Mouse (Mus musculus) lung, adult 10 weeks (tissue): ENCODE data around the gene Srp68. TPM values are rescaled to one million over a fixed set of nuclear protein-coding genes. Genes with fewer than 3 reads are reported as not detected.

Source experiments
- polyA plus RNA-seq: library from polyadenylated mRNA; stranded (reverse); fragments of 350-450 nt; fragmentation: Illumina TruSeq; extraction: RNeasy Lipid Tissue Mini Kit (QIAGEN cat#74804); gene quantifications from one replicate; pipeline ENCODE4 v1.2.3, GENCODE M21; 2014; ENCODE audit warnings: low read depth, low replicate concordance; ENCODE audit not compliant: insufficient read depth

Gene Srp68
- polyA plus RNA-seq, result 30.4 TPM

DNA sequence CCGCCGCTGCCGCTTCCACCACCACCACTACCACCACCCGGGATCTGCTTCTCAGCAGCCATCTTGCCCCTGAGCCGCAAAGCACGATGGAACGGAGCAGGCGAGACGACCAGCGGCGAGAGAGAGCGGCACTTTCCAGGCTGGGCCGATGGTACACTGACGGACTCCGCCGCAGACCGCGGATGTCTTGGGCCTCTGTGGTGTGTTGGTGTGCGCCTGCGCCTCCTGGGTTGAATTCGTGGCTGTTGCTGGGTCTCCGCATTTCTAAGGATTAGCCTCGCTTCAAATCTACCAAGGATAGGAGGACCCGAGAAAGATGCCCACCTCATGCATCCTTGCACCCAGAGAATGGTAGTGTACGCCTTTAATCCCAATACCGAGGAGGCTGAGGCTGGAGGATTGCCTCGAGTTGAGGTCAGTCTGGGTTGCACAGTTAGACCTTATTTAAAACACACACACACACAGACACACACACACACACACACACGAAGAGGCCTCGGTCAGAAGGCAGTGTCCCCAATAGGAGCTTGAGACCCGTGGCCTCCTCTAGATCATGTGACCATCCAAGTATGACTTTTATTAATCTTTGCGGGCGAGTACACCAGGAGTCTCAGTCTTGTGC lies at the start of gene Srp68:
TSS of gene Srp68 (minus strand) at position 173 of the 622 bp plus-strand sequence.

DNA sequence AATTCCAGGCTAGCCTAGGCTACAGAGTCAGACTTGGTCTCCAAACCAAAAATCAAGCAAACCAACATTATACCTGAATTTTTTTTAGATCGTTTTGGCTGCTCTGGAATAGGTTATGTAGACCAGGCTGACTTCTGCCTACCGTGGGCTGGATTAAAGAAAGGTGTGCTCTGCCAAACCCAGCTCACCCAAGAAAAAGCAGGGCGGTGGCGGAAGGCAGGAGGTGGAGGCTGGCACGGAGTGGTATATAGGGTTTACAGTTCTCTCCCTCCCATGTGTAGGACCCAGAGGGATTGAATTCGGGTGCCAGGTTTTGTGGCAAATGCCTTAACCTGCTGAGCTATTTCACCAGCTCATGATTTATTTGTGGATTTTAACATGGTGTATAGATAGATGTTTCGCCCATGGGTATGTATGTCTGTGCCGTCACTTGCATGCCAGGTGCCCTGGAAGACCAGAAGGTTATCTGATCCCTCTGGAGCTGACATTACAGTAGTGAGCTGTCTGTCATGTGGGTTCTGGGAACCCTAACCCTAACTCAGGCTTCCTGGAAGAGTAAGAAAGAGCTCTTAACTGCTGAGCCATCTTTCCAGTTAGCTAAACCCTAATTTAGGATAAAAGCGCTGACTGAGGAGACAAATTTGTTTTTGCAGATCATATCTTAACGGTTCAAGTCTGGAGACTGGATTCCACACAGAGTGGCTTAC lies 33.2 kb upstream of the Srp68 start, which contains the start of gene Exoc7:
TSS of gene Exoc7 (minus strand) at position 215 of the 707 bp plus-strand sequence.

DNA sequence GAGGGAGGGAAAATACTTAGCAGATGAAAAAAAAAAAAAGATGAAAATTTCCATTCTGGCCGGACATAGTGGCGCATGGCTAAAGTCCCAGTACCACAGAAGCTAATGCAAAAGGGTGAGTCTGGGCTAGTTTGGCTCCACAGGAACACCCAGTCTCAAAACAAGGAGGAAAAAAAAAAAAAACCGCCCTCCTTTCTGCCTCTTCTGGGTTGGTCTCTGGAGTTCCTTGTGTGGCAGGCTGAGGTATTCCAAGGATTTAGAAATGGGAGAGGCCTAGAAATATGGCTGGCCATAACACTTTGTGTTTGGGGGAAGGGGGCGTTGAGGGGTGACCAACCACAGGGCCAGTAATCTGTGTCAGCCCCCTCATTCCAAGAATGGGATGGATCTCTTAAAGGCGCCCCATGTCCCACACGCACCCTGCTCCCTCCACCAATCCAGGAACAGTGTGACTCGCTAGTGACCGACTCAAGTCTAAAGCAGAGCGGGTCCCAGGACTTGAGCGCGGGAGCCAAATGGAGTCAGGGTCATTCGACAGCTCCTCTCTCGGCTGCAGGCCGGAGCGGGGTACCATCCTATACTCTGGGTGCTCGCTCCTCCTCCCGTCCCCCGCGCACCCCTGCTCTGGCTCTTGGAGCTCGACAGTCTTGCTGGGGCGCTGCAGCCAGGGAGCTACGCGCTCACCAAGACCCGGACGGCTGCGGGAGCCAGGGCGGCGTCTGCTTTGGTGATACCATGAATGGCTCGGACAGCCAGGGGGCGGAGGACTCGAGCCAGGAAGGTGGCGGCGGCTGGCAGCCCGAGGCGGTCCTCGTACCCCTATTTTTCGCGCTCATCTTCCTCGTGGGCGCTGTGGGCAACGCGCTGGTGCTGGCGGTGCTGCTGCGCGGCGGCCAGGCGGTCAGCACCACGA lies 7.0 kb upstream of the Srp68 start, which contains the start of gene Galr2:
TSS of gene Galr2 (plus strand) at position 189 of the 913 bp plus-strand sequence.

DNA sequence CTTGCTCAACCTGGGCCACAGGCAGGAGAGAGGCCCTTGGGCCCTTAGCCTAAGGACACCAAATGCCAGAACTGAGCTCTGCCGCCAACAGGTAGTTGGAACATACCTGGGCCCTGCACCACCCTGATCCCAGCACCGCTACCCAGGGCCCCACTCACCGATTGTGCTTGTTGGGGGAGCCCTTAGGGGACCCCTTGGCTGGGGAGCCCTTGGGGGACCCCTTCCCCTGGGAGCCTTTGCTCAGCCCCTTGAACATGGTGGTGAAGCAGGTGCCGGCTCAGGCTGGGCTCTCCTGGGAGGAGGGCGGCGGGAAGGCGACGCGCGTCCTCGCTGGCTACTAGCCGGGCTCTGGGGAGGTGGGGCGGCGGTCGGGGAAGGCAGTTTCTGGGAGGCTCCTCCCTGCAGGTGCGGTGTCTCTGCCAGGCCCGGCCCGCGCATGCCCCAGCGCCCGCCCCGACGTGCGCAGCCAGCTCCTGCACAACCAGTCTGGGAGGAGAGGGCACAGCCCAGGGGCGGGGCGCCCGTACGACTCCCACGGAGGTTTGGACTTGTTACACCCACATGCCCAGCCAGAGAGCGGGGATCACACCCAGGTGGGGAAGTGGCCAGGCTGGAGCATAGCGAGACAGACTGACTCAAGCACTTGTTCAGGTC lies 36.1 kb downstream of the Srp68 start, which contains the start of gene Evpl:
TSS of gene Evpl (minus strand) at position 336 of the 654 bp plus-strand sequence.

DNA sequence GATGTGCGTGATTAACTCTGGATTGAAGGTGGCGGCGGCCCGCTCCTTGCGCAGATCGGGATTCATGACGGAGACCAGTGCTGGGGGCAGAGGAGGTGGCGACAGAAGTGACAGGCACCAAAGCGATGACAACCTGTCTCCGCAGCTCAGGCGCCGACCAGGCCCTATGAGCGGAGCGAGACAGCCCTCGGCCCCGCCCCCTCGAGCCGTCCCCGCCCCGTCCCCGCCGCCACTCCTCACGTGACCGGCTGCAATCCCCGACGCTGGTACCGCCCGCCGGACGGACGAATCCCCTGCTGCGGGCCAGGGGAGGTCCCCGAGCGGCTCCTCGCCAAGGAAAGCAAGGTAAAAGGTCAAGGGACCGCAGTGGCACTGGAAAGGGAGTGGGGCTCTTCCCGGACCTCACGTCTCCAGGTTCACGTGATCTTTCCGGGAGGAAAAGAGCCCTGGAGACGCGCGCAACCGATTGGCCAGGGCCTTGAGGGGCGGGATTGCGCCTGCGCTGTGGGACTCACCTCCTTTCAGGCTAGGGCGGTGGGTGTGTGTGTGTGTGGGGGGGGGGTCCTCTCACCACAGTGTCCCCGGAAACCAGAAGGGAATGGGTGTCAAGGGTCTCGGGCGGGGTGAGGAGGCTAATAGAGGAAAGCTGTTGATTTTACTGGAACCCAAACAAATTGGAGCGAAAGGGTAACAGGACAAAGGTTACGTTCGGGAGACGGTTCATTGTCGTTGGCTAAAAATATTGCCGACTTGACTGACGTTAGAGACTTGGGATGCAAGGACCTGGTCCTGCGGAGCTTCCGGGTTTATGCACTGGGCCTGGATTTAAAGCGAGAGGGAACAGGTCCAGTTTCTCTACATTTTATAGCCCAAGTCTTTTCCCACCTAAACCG lies 75.1 kb downstream of the Srp68 start, which contains the start of the genes Ten1 and Acox1:
TSS of gene Ten1 (plus strand) at position 217 of the 893 bp plus-strand sequence.
TSS of gene Acox1 (minus strand) at position 407 of the 893 bp plus-strand sequence.

Other genes starting within 250 kb of the Srp68 start
- 439 TPM for gene H3f3b, start 246.3 kb downstream of the Srp68 start, polyA plus RNA-seq
- 10.2 TPM for gene Unk, start 243.9 kb downstream of the Srp68 start, polyA plus RNA-seq
- gene Unc13d, start 196.3 kb downstream of the Srp68 start, polyA plus RNA-seq, result 22.3 TPM
- 101 TPM for gene Wbp2, start 187.2 kb downstream of the Srp68 start, polyA plus RNA-seq
- 16.8 TPM for gene Trim47, start 147.0 kb downstream of the Srp68 start, polyA plus RNA-seq
- gene Trim65, start 143.1 kb downstream of the Srp68 start, polyA plus RNA-seq, result 6.5 TPM
- 30.3 TPM for gene Mrpl38, start 135.3 kb downstream of the Srp68 start, polyA plus RNA-seq
- 10.5 TPM for gene Fbf1, start 106.1 kb downstream of the Srp68 start, polyA plus RNA-seq
- 34.9 TPM for gene Ten1, start 75.4 kb downstream of the Srp68 start, polyA plus RNA-seq
- 35.2 TPM for gene Acox1, start 75.2 kb downstream of the Srp68 start, polyA plus RNA-seq
- 2.0 TPM for gene Evpl, start 36.1 kb downstream of the Srp68 start, polyA plus RNA-seq
- gene Galr2, start 6.7 kb upstream of the Srp68 start, polyA plus RNA-seq, result not detected
- gene Exoc7, start 33.0 kb upstream of the Srp68 start, polyA plus RNA-seq, result 22.5 TPM
- gene Foxj1, start 61.2 kb upstream of the Srp68 start, polyA plus RNA-seq, result 46.0 TPM
- 1.5 TPM for gene Rnf157, start 138.8 kb upstream of the Srp68 start, polyA plus RNA-seq
- 70.7 TPM for gene Ubald2, start 159.9 kb upstream of the Srp68 start, polyA plus RNA-seq
- gene Qrich2, start 192.0 kb upstream of the Srp68 start, polyA plus RNA-seq, result 0.22 TPM
- 39.3 TPM for gene Prpsap1, start 220.0 kb upstream of the Srp68 start, polyA plus RNA-seq